Mouse (Mus musculus) heart, embryonic 14.5 days (tissue): ENCODE measurements at regions not wholly inside any gene's neighbourhood (a gene's known extent, or its start where the extent isn't known, plus 50 kb on each side); places are given as distances from the start of the nearest gene placed in this dataset.
"Not testable (repeated sequence)": the region's sequence is repeated elsewhere in the genome, so short reads cannot be mapped to it uniquely, and the experiment has no call there.

Experiments
- ATAC-seq: fragments of 200-750 bp; cut with Nextera tagmentation; 2 replicates; pipeline ENCODE4 v1.8.0; 2017; ENCODE audit warnings: low read depth, moderate TSS enrichment; ENCODE audit not compliant: insufficient number of reproducible peaks, insufficient read depth, low FRiP score
- H3K27ac ChIP-seq, 2 experiments: fragments of 200-500 bp in 1 of 2; fragments of 300-500 bp in 1 of 2; sonication (generic) in 1 of 2; replicated peaks in 1 of 2; 2 replicates each; pipeline ENCODE4 v1.5.1; 2012 to 2014; ENCODE audit warnings: low read depth in 2 of 2, low read length in 2 of 2, control low read depth in 1 of 2, mild to moderate bottlenecking in 1 of 2, mixed read lengths in 1 of 2; ENCODE audit not compliant: control insufficient read depth in 1 of 2, insufficient read depth in 1 of 2
- H3K27me3 ChIP-seq: fragments of 300-500 bp; sonication (generic); 2 replicates; pipeline ENCODE4 v1.6.1; 2014; ENCODE audit warnings: mild to moderate bottlenecking, low read length, control low read depth; ENCODE audit not compliant: control insufficient read depth, insufficient read depth
- H3K36me3 ChIP-seq: fragments of 300-500 bp; sonication (generic); 2 replicates; pipeline ENCODE4 v1.6.1; 2014; ENCODE audit warnings: mild to moderate bottlenecking, control low read depth, low read length, mixed read lengths; ENCODE audit not compliant: control insufficient read depth, insufficient read depth
- H3K4me1 ChIP-seq, 2 experiments: fragments of 200-500 bp in 1 of 2; fragments of 300-500 bp in 1 of 2; sonication (generic) in 1 of 2; 2 replicates each; pipeline ENCODE4 v1.6.1; 2012 to 2014; ENCODE audit warnings: low read length in 2 of 2, control low read depth in 1 of 2, mixed read lengths in 1 of 2; ENCODE audit not compliant: control insufficient read depth in 2 of 2, insufficient read depth in 2 of 2
- H3K4me2 ChIP-seq: fragments of 300-500 bp; sonication (generic); 2 replicates; pipeline ENCODE4 v1.6.1; 2014; ENCODE audit warnings: mild to moderate bottlenecking, low read length
- H3K4me3 ChIP-seq, 2 experiments: fragments of 200-500 bp in 1 of 2; fragments of 300-500 bp in 1 of 2; sonication (generic) in 1 of 2; 2 replicates each; pipeline ENCODE4 v1.5.1; 2012 to 2014; ENCODE audit warnings: low read length in 2 of 2, mild to moderate bottlenecking in 2 of 2, control low read depth in 1 of 2, low read depth in 1 of 2, moderate library complexity in 1 of 2; ENCODE audit not compliant: control insufficient read depth in 1 of 2, insufficient read depth in 1 of 2
- H3K9ac ChIP-seq: fragments of 300-500 bp; sonication (generic); 2 replicates; pipeline ENCODE4 v1.6.1; 2014; ENCODE audit warnings: mild to moderate bottlenecking, low read length
- H3K9me3 ChIP-seq: fragments of 300-500 bp; sonication (generic); 2 replicates; pipeline ENCODE4 v1.6.1; 2016; ENCODE audit warnings: low read length, control low read depth; ENCODE audit not compliant: control insufficient read depth
- WGBS: fragments of 180-500 bp; shearing (Covaris S2); extraction: QIAGEN DNeasy Blood & Tissue Kit; methylation state at CpG from one replicate; pipeline ENCODE4 v1.1.7; 2014; 5-methylcytosine and 5-hydroxymethylcytosine counted together

DNA sequence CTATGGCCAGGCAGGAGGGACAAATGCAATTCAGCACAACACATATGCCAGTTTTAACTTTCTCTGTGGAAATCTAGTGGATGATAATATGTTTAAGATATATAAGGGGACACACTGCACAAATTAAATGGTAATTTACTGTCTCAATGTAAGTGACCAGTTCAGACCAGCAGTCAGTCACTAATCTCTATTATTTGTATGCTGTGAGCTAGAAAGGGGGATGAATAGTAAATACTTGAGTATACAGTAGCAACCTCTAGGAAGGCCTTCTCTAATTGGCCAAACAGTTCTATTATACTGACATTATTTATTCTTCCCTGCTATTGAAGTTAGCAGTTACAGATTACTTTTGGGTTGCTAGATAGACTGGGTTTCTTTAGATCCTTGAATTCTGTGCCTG is 391.2 kb downstream of the Fign start:
- Histone ChIP-seq H3K4me2 (no peak overlapping the region), H3K36me3 (no peaks in the 10 kb centered on the region), H3K27me3 (no peaks in the 10 kb centered on the region), H3K9ac (no peak overlapping the region), H3K4me3 (no peak overlapping the region), H3K27ac (no peak overlapping the region), H3K4me1 (peaks cover 0 to 3% of the 10 kb centered on the region in 2 experiments; a peak in 3 of 4 replicates), H3K9me3 (no peaks in the 10 kb centered on the region)
- ATAC-seq = no peak

DNA sequence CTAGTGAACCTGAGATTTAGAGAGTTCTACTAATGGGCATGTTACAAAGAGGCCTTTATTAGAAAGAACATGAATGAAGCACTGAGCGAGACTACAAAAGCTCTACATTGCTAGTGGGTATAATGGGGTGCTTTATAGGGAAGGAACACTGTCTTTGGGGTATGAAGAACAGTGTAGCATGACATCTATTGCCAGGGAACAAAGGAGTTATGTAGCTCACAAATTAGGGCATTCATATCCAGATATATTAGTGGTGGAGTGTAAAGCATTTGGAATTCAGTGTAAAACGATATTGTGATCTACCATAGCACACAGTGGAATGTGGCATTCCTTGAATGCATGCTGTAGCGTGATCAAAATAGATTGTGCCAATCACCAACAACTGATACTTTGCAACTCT is 391.7 kb downstream of the Fign start:
- Histone ChIP-seq H3K27ac (no peak overlapping the region), H3K36me3 (no peaks in the 10 kb centered on the region), H3K27me3 (no peaks in the 10 kb centered on the region), H3K9ac (no peak overlapping the region), H3K9me3 (no peaks in the 10 kb centered on the region), H3K4me2 (no peak overlapping the region), H3K4me1 (peaks cover 0 to 3% of the 10 kb centered on the region in 2 experiments; a peak in 3 of 4 replicates), H3K4me3 (no peak overlapping the region)
- 51% methylated on average over 3 of the region's 3 CpGs for WGBS
- no peak for ATAC-seq

DNA sequence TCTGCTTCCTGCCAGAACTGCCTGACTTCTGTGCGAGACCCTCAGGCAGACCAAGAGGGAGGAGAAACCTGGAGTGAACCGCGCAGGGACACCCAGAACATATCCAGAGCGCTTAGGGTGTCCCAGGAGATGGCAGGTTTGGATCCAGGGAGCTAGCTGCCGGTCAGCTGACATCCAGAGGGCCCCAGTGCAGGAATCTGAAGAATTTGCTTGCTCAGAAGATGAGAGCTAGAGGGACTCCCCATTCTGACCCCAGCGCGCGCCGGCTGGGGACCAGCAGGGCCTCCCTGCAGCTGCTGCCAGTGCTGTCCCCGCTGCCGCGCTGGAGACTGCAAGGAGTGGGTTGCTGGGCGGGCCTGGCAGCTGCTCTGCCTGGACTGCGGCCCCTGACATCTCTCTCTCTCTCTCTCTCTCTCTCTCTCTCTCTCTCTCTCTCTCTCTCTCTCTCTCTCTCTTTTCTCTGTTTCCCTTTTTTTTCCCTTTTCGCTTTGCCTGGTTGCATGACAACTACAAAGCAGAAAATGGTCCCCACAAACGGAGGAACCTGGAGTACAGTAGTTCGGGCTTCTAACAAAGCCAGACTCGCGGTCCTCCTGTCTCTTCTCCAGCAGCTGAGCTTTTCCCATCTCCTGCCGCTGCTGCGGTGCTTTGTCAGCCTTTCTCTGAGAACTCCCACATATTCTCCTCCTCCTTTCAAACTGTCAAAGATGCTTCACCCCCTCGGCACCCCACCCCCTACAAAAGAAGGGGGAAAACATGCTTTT is 395.3 kb downstream of the Fign start:
- WGBS = 0% methylated on average over 22 of the region's 22 CpGs

DNA sequence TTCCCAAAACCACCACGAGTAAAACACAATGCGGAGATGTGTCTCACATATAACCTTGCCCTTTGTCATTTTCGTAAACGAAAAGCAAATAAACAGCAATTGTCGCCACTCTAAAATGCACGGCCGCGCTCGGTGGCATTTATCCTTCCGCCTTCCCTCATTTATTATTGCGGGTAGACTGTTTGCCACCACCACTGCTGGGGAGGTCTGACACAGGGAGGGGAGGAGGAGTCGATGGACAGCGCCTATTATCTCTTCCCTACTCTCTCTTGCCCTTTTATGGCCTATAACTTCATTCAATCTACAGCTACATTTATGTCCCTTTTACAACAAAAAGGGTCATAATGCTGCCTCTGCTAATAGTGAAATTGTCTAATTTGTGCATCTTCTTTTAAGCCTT is 396.0 kb downstream of the Fign start:
- Histone ChIP-seq H3K27me3 (no peaks in the 10 kb centered on the region), H3K4me2 (peak overlapping the region; percentile 61), H3K36me3 (no peaks in the 10 kb centered on the region), H3K4me3 (peak overlapping the region; percentile 29 to 36), H3K27ac (peak overlapping the region; percentile 36 to 51), H3K9ac (peak overlapping the region; percentile 67; the same call in 1 of the 2 replicates), H3K9me3 (no peaks in the 10 kb centered on the region), H3K4me1 (peaks cover 0 to 3% of the 10 kb centered on the region in 2 experiments; a peak in 3 of 4 replicates)
- no peak; the same call in 1 of the 2 replicates for ATAC-seq
- 41% methylated on average over 13 of the region's 13 CpGs for WGBS

More for the DNA sequence above, 395.3 kb downstream of the Fign start:
- Histone ChIP-seq H3K4me1 (peaks cover 0 to 3% of the 10 kb centered on the region in 2 experiments; a peak in 3 of 4 replicates), H3K4me3 (peak overlapping the region; percentile 29 to 36), H3K4me2 (peak overlapping the region; percentile 61), H3K27me3 (no peaks in the 10 kb centered on the region), H3K36me3 (no peaks in the 10 kb centered on the region), H3K9ac (peak overlapping the region; percentile 67), H3K27ac (peak overlapping the region; percentile 38 to 51), H3K9me3 (no peaks in the 10 kb centered on the region)
- ATAC-seq = peak; percentile 89

DNA sequence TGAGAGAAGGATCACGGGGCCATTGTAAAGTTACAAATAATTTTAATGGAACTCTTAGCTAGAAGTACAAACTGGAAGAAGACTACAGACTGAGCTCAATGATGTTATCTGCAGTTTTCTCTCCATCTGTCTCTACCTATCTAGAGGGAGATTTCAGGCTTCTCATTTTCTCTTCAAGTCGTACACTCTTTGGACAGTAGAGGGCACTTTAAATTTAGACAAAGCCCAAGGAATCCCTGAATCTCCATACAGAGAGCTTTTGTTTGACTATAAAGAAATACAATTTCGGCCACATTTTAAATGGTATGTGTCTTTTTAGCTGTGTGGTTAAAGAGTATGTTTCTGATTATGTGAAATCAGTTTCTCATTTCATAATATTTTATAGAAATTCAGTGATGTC is 397.6 kb downstream of the Fign start:
- H3K4me2 ChIP-seq = no peak overlapping the region
- ATAC-seq = no peak

DNA sequence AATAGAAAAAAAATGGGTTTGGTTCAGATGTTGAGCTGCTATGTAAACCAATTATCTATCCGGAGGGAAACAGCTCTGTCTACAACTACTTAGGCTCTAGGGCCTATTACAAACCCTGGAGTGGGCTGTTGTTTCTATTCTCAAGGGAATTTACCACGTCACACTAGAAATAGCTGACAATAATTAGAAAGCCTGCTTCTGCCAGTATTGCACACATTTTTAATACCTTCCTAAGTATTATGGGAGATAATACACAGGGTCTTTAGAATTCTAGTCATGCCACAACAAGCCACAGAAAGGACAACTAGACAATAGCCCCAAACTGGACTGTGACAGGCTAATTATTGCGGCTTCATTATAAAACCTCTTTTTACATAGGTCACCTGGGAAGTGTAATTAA is 428.1 kb downstream of the Fign start:
- no peaks in the 10 kb centered on the region for H3K9me3 ChIP-seq
- ATAC-seq = no peak
- no peaks in the 10 kb centered on the region for H3K36me3 ChIP-seq
- H3K9ac ChIP-seq = no peak overlapping the region
- no peaks in the 10 kb centered on the region for H3K27me3 ChIP-seq
- H3K4me3 ChIP-seq = no peak overlapping the region
- H3K27ac ChIP-seq = no peak overlapping the region
- H3K4me2 ChIP-seq = no peak overlapping the region
- 75% methylated on average over 3 of the region's 3 CpGs for WGBS
- H3K4me1 ChIP-seq = no peaks in the 10 kb centered on the region

More for the DNA sequence above, 397.6 kb downstream of the Fign start:
- Histone ChIP-seq H3K27me3 (no peaks in the 10 kb centered on the region), H3K27ac (no peak overlapping the region), H3K4me3 (no peak overlapping the region), H3K9ac (no peak overlapping the region), H3K4me1 (peaks cover 0 to 3% of the 10 kb centered on the region in 2 experiments; a peak in 3 of 4 replicates), H3K36me3 (no peaks in the 10 kb centered on the region), H3K9me3 (no peaks in the 10 kb centered on the region)
- 19% methylated on average over 3 of the region's 3 CpGs for WGBS

DNA sequence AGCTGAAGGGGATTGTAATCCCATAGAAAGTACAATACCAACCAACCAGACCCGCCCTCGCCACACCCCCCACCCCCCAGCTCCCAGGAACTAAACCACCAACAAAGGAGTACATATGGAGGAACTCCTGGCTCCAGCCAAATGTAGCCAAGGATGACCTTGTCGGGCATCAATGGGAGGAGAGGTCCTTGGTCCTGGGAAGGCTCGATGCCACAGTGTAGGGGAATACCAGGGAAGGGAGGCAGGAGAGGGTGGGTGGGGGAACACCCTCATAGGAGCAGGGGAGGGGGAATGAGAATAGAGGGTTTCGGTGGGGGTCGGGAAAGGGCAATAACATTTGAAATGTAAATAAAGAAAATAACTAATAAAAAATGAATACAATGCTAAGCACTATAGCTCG is 429.1 kb downstream of the Fign start:
- no peak overlapping the region for H3K4me3 ChIP-seq
- WGBS = 84% methylated on average over 7 of the region's 7 CpGs
- H3K4me2 ChIP-seq = no peak overlapping the region
- H3K9ac ChIP-seq = no peak overlapping the region
- no peak for ATAC-seq
- no peak overlapping the region for H3K27ac ChIP-seq
- H3K36me3 ChIP-seq = no peaks in the 10 kb centered on the region
- H3K4me1 ChIP-seq = no peaks in the 10 kb centered on the region
- H3K27me3 ChIP-seq = no peaks in the 10 kb centered on the region
- H3K9me3 ChIP-seq = no peaks in the 10 kb centered on the region

DNA sequence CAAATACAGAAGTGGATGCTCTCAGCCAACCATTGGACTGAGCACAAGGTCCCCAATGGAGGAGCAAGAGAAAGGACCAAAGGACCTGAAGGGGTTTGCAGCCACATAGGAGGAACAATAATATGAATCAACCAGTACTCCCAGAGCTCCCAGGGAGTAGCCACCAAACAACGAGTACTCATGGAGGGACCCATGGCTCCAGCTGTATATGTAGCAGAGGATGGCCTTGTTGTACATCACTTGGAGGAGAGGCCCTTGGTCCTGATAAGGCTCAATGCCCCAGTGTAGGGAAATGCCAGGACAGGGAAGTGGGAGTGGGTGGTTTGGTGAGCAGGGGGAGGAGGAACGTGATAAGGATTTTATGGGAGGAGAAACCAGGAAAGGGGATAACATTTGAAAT is 437.9 kb downstream of the Fign start:
- H3K4me1 ChIP-seq, H3K9me3 ChIP-seq, ATAC-seq, H3K4me3 ChIP-seq, H3K27me3 ChIP-seq, H3K36me3 ChIP-seq, H3K27ac ChIP-seq, H3K4me2 ChIP-seq, H3K9ac ChIP-seq: not testable (repeated sequence)
- 78% methylated on average over 2 of the region's 2 CpGs for WGBS
